Mouse (Mus musculus) CD4-positive, CD25-positive, alpha-beta regulatory T cell, adult 9 weeks (primary cell): ENCODE results near the gene Gm21094. TPM values are rescaled to one million over a fixed set of nuclear protein-coding genes. Genes with fewer than 3 reads are reported as not detected.

Experiments used
- polyA plus RNA-seq: library from polyadenylated mRNA; unstranded; fragments of 100-300 nt; shearing (Covaris generic); gene quantifications from one replicate; pipeline ENCODE4 v1.2.1, GENCODE M21; 2017

The Gm21094 gene
- not detected for polyA plus RNA-seq

DNA sequence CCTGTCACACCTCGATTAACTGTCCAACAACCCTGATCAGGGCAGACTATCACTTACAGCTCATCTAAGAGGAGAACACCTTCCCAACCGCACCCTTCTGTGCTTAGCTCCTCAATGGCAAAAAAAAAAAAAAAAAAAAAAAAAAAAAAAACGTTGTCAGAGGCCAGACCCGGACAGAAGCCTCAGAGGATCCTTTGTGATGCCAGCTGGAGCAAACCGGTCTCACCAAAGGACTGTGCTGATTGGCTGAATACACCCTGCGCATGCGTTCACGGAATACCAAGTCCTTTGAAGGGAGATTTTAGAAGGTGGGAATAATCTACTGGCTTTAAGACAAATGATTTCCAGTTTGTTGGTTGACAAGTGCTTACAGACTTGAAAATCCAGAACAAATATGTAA, at the start of gene Gm21094:
Gm21094 (minus strand) TSS at position 101 of the 400 bp plus-strand sequence.

